Mouse (Mus musculus) kidney, adult 11 months (tissue): ENCODE results near the gene Fbln1.
A peak's percentile ranks its signal among the peaks of the same experiment; 100 is the strongest.

Source experiments
- DNase-seq: peaks from one replicate; pipeline ENCODE4 v3.0.0; 2022

Gene Fbln1

GRCm38 (mm10) chr15:85207081-85207480 lies 1.3 kb downstream of the Fbln1 start:
- no peak for DNase-seq

GRCm38 (mm10) chr15:85207763-85208162 lies 2.0 kb downstream of the Fbln1 start:
- DNase-seq, result peak; percentile 14

- no peak for DNase-seq
Observed at GRCm38 (mm10) chr15:85208332-85208731, 2.6 kb downstream of the Fbln1 start.

- DNase-seq, result no peak
Observed at GRCm38 (mm10) chr15:85209341-85209740, 3.6 kb downstream of the Fbln1 start.

GRCm38 (mm10) chr15:85210686-85211085 lies 4.9 kb downstream of the Fbln1 start:
- no peak for DNase-seq

GRCm38 (mm10) chr15:85211101-85211760 lies 5.5 kb downstream of the Fbln1 start:
- no peak for DNase-seq

- DNase-seq, result no peak
Observed at GRCm38 (mm10) chr15:85216069-85216813, 10.5 kb downstream of the Fbln1 start.

- no peak for DNase-seq
Observed at GRCm38 (mm10) chr15:85218617-85219265, 13.0 kb downstream of the Fbln1 start.

- DNase-seq, result no peak
Observed at GRCm38 (mm10) chr15:85220371-85220770, 14.6 kb downstream of the Fbln1 start.

- no peak for DNase-seq
Observed at GRCm38 (mm10) chr15:85221115-85221854, 15.5 kb downstream of the Fbln1 start.

GRCm38 (mm10) chr15:85225693-85226092 lies 19.9 kb downstream of the Fbln1 start:
- DNase-seq, result no peak

- DNase-seq, result no peak
Observed at GRCm38 (mm10) chr15:85226841-85227240, 21.1 kb downstream of the Fbln1 start.

GRCm38 (mm10) chr15:85228568-85228967 lies 22.8 kb downstream of the Fbln1 start:
- DNase-seq, result peak; percentile 66

- no peak for DNase-seq
Observed at GRCm38 (mm10) chr15:85229960-85230535, 24.3 kb downstream of the Fbln1 start.

GRCm38 (mm10) chr15:85230613-85231012 lies 24.9 kb downstream of the Fbln1 start:
- no peak for DNase-seq

- DNase-seq, result peak; percentile 58
Observed at GRCm38 (mm10) chr15:85231443-85232255, 25.9 kb downstream of the Fbln1 start.

GRCm38 (mm10) chr15:85232256-85232535 lies 26.4 kb downstream of the Fbln1 start:
- no peak for DNase-seq

- DNase-seq, result no peak
Observed at GRCm38 (mm10) chr15:85232543-85233250, 26.9 kb downstream of the Fbln1 start.

- DNase-seq, result peak; percentile 11
Observed at GRCm38 (mm10) chr15:85233251-85233611, 27.5 kb downstream of the Fbln1 start.

GRCm38 (mm10) chr15:85233690-85234089 lies 27.9 kb downstream of the Fbln1 start:
- DNase-seq, result no peak
